Mouse (Mus musculus) gastrocnemius, postnatal 4 days (tissue): Measurements from ENCODE around the gene Arntl2. TPM values are rescaled to one million over a fixed set of nuclear protein-coding genes. Genes with fewer than 3 reads are reported as not detected.
A peak's percentile ranks its signal among the peaks of the same experiment; 100 is the strongest.

Experiments
- DNase-seq, 2 experiments: peaks; one replicate each; pipeline ENCODE4 v3.0.0; 2021 to 2022; ENCODE audit warnings: low spot score in 2 of 2, mixed read lengths in 2 of 2
- total RNA-seq, 2 experiments: library from RNA; stranded (reverse); gene quantifications; 2 replicates each; pipeline ENCODE4 v1.2.3; 2021

The Arntl2 gene
- total RNA-seq, 2 experiments from 2014 or later: 1.3 to 2.9 TPM

DNA sequence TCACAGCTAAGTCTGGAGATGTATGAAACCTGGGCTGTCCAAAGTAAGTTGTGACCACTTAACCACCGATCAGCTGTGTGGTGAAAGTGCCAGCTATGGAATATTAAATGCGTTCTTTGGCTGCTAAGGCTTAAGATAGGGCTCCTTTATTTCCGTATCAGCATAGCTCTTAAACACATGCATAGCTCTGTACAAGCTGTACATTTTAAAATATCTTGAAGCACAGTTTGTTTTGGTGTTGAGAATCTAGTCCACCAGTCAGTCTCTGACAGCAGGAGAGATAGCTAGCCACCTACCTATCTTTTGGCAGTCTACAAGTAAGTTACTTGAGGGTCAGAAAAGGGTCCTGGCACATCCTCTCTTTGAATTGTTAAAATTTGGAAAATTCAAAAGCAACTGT, 17.8 kb upstream of the Arntl2 start:
- DNase-seq: no peak

DNA sequence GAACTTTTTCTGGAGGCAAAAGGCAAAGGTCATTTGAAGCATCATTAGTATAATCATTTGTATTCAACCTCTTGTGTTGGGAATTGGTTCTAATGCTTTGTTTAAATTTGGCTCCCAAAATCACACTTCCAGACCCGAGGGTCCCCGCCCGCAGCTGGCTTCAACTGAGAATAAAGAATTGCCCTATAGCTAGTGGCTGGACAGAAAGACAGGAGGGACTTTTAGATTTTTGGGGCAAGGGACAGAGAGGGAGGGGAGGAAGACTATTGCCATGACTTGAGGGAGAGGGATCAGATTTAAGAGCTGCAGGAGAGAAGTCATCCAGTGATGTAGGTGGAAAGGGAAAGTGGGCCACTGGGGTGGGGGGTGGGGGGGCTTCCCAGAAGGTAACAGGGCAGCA, 14.3 kb upstream of the Arntl2 start:
- DNase-seq: no peak

DNA sequence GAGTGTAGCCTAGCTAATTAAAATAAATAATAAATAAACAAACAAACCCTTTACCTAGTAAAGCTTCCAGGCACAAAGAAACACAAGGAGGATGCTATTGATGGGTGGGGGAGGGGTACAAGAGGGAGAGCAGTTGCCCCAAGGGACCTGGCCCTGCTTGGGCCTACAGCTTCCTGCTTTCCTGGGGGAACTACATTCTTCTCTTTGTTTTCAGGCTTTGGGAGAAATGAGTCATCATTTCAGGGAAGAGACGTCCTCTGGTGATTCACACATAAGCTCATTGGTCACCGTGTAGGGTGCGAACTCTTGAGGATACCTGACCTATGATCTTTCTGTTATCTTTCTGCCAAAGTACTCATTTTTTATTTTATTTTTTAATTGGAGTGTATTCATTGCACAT, 2.3 kb upstream of the Arntl2 start:
- no peak for DNase-seq

DNA sequence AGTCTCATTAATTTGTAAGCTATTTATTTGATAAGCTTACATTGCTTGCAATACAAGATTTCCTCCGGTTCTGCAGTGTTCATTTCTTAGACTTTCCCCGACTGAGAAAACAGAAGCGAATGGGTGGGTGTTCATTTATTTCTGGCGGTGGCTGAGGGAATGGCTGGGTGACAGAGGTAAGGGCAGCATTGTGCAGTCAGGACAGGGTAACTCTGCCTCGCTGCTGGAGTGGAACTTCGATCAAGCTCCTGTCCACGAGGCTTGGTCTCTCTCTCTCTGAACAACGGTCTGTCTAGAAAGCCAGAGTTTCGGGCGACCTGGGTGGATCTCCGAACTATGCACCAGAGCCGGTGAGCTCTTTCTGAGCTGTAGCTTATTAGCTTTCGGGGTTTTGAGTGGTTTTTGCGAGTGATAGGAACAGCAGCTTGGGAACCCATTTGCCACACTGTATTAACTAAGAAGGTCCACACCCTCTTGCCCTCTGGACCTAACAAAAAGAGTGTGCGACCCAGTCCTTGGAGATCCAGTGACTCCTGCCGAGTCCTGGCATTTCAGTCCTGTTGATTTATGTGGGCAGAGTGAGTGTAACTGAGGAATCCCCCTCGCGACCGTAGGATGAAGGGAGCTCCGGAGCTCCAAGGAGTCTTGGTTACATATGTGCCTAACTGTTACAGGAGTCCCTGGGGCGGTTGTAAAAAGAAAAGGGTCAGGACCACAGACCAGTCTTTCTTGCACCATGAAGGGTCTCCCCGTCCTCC, 510 bp upstream of the Arntl2 start:
- no peak for DNase-seq

DNA sequence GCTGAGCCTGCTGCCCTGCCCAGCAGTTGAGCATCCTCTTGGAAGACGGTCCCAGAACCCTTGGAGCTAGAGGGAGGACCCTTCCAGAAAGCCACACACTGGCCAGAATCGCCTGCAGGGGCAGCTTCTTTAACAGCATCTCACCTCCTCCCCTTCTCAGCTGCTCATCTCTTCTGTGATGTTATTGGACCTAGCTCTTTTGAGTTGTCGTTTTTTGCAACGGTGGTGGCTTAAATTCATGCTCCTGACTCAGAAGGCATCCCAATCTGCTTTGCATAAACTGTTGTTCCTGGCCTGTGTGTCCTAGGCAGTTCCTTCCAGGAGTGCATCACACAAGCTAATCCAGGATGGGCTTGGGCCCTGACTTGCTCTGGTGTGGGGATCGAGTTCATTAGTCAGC, 1.6 kb downstream of the Arntl2 start:
- no peak for DNase-seq

DNA sequence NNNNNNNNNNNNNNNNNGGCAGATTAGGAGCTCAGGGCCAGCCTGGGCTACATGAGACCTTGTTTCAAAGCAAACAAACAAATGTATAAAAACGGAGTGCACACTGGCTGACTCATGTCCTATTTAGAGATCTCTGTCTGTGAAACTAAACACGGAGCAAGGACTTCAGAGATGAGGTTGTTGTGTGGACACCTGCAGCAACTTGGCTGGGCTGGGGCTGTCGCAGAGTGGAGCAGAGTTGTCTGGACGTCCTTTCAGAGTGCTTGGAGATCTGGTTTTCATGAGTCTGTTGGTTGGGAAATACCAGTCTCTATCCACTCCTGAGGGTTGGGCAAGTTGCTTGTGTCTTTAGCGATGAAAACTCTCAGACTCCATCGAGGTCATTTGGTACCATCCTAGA, 14.1 kb downstream of the Arntl2 start:
- no peak for DNase-seq

DNA sequence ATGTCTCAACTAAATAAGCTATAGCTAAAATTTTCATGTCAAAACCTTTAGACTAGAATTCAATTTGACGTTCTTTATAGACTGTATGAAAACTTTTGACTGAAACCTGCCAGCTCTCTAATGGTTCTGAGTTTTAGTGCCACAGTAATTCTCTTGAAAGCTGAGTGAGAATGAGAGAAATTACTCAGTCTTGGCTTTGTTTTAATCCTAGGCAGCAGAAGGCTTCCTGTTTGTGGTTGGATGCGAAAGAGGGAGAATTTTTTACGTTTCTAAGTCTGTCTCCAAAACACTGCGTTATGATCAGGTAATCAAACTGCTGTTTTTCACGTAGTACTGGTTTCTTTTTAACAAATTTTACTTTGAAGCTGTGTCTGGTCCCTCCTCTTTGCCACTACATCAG, 17.2 kb downstream of the Arntl2 start:
- DNase-seq: no peak

DNA sequence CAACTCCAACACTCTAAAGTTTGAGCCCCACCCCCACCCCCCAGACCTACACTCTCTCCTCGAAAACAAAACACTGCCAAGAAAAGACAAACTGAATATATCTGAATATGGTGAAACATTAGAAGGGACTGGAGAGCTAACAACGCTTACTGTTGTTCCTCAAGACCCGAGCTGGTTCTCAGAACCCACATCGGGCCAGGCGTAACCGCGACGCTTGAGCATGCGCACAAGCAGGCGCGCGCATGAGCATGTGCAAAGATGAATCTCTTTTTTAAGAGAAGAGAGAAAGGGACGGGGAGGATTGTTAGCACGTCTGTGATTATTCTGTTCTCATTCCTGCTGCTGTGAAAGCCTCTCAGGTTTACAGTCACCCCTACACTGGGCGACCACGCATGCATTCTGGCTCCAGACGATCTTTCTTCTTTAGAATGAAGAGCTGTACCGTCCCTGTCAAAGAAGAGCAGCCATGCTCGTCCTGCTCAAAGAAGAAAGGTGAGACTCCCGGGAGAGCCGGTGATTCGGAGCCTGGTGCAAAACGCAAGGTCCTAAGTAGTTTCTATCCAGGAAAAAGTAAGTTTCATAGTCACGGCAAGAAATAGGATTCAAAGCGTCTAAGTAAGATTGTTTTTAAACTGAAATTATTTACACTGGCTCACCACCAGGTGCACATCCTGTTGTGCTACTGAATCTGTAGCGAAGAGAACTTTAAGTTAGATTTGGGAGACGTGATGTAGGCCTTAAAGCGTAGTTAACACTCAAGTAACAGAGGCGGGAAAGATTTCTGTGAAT, 24.5 kb downstream of the Arntl2 start:
- DNase-seq: no peak

DNA sequence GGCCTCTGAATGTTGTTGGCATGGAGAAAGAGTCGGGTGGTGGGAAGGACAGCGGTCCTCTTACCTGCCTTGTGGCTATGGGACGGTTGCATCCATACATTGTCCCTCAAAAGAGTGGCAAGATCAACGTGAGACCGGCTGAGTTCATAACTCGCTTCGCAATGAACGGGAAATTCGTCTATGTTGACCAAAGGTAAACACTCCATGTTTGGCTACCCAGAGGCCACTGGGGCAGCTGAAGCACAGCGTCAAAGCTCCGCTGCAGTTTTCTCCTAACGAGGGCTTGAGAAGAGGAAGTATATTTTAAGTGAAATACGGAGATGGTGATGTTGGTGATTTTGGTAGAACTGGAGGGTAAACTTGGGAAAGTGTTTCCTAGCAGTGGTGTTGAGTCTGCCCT, 26.1 kb downstream of the Arntl2 start:
- DNase-seq: no peak

DNA sequence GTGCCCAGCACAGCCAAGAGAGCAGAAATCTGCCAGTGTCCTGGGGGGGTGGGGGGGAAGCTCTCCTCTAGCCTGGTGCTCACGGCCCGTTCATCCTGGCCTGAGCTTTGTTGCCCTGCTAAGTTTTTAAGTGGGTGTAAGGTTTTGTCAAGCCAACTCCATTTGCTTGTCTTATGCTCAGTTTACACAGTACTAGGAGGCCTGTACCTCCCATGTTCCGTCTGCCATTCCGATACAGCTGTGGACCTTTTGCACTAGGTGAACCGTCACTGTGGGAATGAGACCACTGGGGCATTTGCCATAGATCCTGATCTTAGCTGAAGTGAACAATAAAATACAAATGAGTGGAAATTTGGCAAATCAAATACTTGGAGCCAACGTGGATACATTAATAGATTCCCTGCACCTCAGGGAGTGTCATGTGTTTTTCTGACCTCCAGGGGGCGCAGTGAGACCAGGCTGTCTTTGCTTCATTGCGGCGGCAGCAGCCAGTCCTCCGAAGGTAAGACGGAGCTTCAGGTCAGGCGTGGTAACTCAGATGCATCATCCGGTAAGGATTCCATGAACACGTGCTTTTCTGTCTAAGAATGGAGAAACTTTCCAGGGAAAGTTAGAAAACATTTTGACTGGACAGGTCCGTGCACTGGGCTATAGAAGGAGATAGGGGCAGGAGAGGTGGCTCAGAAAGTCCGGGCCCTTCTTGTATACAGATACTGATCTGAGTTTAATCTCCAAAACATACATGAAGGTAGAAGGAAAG, 29.1 kb downstream of the Arntl2 start:
- DNase-seq: peak; percentile 48 to 56

DNA sequence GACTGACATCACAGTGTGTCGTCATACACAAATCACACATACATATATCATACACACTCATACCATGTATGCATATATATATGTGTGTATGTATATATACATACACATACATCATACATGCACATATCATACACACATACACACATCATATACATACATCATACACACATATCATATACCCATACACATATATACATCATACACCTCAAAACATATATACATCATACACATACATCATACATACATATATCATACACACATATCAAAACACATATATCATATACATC, 29.6 kb downstream of the Arntl2 start:
- DNase-seq: no peak

DNA sequence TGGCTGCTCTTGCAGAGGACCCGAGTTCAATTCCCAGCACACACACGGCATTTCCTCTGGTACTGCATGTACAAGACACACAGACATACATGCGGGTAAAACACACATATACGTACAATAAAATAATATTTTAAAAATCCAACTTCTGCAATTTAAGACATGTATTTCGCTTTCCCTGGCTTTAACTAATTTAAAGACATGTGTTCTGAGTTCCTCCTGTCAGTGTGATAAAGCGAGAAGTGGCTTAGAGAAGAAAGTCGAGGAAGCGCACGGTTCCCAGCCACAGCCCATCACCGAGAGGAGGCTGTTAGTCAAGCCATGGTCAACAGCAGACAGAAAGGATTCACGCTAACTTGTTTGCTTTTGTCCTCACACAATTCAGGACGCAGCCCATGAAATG, 35.5 kb downstream of the Arntl2 start:
- DNase-seq: no peak

DNA sequence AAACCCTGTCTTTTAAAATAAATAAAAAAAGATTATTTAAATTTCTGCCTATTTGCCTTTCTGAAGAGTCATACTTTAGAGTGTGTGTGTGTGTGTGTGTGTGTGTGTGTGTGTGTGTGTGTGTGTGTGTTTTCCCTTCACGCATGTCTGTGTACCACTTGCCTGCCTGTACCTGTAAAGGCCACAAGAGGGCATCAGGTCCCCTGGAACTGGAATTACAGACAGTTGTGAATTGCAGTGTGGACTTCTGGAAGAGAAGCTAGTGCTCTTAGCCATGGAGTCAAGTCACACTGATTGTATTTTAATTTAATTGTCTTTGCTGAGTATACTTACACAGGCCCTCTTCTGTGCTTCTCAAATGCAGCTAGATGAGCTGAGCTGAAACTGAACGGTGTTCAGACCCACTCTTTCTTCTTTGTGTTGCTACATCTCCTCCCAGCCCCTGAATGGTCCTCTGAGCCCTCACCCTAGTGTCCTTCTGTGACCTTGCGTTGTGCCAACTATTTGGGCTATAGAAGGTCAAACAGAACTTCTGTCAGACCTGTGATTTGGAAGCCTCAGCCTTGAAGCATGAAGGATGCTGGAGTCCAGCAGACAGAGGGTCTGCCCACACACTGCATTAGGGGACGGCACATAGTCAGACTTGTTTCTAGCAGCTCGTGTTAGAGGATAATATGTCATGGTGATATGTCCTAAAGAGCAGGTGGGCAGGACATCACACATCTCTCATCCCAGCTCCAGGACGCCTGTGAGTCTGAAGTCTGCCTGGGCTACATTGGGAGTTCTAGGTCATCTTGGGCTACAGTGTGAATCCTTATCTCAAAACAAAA, 37.8 kb downstream of the Arntl2 start:
- DNase-seq: peak in 1 of 2 experiments; percentile 24

DNA sequence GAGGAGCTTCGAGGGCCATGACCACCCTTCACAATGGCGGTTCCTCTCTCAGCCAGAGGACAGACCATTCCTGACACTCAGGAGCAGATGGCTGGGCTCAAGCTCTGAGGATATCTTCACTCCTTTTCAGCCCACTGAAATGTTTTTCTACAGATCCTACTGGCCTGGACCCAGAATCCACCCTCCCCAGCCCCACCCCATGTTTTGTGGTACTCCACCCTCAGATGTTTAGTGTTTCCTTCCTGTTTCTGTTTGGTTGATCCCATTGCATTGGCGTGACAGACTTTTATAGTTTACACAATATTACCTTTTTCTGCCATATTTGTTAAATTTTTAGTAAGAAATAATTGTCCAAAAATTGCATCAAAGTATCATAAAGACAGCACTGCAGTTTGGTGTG, 38.5 kb downstream of the Arntl2 start:
- DNase-seq: no peak

DNA sequence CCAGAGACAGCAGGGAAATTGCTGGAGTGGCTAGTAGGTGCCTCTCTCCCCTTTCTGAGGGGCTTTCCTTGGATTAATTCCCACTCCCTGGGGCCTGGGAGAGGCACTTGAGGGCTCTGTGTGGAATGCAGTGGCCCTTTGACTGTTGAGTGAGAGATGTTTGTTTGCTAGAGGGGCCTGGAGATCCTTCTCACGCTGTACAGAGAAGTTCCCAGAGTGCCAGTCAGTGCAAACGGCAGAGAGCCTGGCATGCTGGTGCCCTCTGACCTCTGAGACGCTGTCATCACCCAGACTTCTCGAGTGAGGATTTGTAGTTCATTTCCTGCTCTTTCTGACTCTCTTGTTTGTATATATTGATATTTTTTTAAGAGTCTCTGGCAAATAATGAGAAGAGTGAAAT, 39.9 kb downstream of the Arntl2 start:
- DNase-seq: no peak

DNA sequence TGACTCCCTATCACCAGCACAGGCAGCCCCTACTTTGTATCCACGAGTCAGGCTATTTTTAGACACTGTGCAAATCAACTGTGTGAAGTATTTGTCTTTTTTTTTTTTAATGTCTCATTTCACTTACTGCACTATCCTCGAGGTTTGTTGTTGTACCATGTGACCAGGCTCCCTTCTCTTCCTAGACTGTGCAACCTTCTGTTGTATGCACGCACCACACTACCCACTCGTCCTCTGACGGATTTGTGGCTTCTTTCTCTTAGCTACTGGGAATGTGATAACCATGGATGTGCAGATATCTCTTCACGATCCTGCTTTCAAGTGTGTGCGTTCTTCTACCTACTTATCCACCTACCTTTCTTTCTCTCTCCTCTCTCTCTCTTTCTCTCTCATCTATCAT, 41.5 kb downstream of the Arntl2 start:
- no peak for DNase-seq

DNA sequence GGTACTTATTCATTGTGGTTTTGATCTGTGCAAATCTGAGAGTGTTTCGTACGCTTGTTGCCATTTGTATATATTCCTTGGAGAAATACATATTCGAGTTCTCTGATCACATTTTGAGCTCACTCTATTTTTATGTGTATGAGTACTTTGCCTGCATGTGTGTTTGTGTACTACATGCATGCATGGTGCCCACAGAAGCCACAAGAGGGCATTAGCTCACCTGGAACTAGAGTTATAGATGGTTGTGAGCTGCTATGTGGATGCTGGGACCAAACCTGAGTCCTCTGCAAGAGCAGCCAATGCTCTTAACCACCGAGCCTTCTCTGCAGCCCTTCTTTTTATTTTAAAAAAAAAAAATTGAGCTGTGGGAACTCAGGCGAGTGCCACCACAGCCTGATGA, 42.5 kb downstream of the Arntl2 start:
- DNase-seq: no peak

DNA sequence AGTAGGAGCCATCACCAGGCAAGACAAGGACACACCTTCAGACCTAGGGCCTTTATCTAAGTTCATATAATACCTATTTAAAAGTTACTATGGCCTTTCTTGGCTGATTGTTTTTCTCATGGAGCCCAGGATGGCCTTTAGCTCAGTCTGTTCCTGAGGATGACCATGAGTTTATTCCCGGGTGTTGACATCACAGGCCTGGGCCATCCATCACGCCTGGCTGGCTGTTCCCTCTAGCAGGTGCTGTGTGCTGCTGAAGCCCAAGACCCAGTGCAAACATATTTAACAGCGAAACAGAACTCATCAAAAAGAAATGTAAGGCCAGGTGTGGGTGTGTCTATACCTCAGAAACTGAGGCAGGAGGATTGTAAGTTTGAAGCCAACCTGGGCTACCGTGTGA, 43.0 kb downstream of the Arntl2 start:
- no peak for DNase-seq

DNA sequence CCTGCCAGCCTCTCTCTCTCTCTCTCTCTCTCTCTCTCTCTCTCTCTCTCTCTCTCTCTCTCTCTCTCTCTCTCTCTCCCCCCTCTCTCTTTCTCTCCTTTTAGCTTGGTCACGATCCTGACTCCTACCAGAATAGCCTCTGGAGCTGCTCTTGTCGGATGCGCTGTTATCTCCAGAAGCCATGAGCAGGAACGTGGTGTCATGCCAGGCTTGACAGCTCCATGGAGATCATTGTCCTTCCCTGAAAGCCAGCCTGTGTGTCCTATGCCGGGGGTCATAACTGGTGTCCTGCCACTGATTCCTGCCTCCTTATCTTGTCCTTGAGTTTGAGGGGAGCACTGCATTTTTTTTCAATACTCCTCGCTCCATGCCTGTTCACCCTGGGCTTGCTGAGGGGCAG, 49.0 kb downstream of the Arntl2 start:
- no peak for DNase-seq

DNA sequence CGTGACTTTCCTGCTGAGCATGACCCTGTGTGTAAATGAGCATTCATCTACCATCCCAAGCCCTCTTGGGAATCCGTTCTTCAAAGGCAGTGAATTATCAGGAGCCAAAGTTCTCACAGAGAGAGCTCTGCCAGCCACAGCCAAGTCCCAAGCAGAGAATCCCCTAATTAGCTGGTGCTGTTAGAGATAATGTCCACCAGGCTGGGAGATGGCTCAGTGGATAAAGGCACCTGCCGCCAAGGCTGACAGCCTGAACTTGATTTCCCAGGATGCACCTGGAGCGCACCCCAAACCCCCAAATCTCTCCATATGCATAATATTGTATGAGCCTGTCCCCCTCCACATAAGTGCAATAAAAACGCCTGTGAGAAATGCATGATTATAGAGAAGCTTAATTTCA, 49.5 kb downstream of the Arntl2 start:
- no peak for DNase-seq

DNA sequence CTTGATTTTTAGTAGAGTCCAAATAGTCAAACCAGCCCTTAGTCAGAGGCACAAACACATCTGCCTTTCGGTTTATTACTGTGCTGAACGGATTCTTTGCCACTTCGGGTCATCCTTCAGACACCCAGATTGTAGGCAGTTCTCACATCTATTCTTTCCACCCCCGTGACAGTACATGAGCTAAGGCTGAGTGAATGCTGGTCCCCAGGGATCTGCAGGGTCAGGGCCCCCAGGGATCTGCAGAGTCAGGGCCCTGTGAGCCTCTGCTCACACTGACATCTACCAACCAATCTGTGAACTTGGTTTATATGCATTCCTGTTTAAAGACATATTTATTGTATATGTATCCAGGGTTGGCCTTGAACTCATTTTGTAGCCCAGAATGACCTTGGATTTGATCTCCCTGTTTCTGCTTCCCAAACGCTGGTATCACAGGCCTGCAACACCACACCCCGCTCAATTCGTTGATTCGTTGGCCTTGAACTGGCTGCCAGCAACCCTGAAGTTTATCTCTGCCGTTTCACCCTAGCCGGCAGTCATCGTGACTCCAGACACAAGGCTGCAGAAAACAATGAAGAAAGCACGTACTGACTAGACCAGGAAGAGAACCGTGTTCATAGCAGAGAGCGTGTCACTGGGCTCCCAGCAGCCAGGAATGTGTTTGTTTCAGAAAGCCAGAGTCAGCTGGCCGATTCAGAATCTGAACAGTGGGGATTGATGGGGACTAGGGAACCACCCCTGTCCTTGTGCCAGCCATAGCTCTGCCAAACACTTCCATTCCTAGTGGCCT, 50.3 kb downstream of the Arntl2 start:
- DNase-seq: peak in 1 of 2 experiments; percentile 23
